Mouse (Mus musculus): Measurements from ENCODE around the gene Pdpr.

DNA sequence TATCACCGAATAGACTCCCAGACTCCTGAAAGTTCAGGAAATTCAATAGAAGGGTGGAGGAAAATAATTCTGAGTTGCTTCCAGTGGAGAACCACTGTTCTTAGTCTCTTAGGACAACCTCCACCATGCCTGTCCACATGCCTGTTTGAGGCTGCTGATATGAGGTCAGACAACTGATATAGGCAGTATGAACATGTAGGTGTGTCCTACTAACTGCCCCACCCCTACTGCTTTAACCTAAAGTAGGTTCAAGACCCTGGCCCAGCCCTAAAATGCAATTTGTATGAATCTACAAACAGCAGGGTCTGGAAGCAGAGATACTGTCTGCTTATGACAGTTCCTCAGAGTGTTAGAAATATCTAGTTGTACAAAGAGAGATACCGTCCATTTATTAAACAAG is 38.8 kb upstream of the Pdpr start:
- no peak for TF ChIP-seq CTCF (IDR thresholded peaks at IDR 0.05; ENCODE audit: low read depth, low read length)
- TF ChIP-seq POLR2A (IDR thresholded peaks at IDR 0.05; ENCODE audit: extremely low read depth, insufficient read depth, low read length): no peak

All from liver, adult 2 months (tissue).